Mouse (Mus musculus) hindbrain, embryonic 12.5 days (tissue): ENCODE measurements around the gene Acer3. TPM values are rescaled to one million over a fixed set of nuclear protein-coding genes. Genes with fewer than 3 reads are reported as not detected.
A peak's percentile ranks its signal among the peaks of the same experiment; 100 is the strongest.
"Not testable (repeated sequence)": the region's sequence is repeated elsewhere in the genome, so short reads cannot be mapped to it uniquely, and the experiment has no call there.

Experiments used
- ATAC-seq: fragments of 200-750 bp; cut with Nextera tagmentation; 2 replicates; pipeline ENCODE4 v1.8.0; 2017; ENCODE audit warnings: moderate TSS enrichment; ENCODE audit not compliant: low FRiP score
- H3K27ac ChIP-seq: fragments of 300-500 bp; sonication (generic); 2 replicates; pipeline ENCODE4 v1.5.1; 2016; ENCODE audit warnings: mild to moderate bottlenecking
- H3K27me3 ChIP-seq: fragments of 300-500 bp; sonication (generic); 2 replicates; pipeline ENCODE4 v1.6.1; 2016; ENCODE audit warnings: mild to moderate bottlenecking
- H3K36me3 ChIP-seq: fragments of 300-500 bp; sonication (generic); 2 replicates; pipeline ENCODE4 v1.6.1; 2016; ENCODE audit warnings: mild to moderate bottlenecking
- H3K4me1 ChIP-seq: fragments of 300-500 bp; sonication (generic); 2 replicates; pipeline ENCODE4 v1.6.1; 2016
- H3K4me2 ChIP-seq: fragments of 300-500 bp; sonication (generic); replicated peaks from 2 replicates; pipeline ENCODE4 v1.6.1; 2016; ENCODE audit warnings: mild to moderate bottlenecking
- H3K4me3 ChIP-seq: fragments of 300-500 bp; sonication (generic); 2 replicates; pipeline ENCODE4 v1.5.1; 2016; ENCODE audit warnings: mild to moderate bottlenecking
- H3K9ac ChIP-seq: fragments of 300-500 bp; sonication (generic); 2 replicates; pipeline ENCODE4 v1.6.1; 2016; ENCODE audit warnings: mild to moderate bottlenecking, moderate library complexity
- H3K9me3 ChIP-seq: fragments of 300-500 bp; sonication (generic); replicated peaks from 2 replicates; pipeline ENCODE4 v1.6.1; 2016; ENCODE audit warnings: mild to moderate bottlenecking
- WGBS: fragments of 180-500 bp; shearing (Covaris S2); methylation state at CpG from one replicate; pipeline ENCODE4 v1.1.7; 2016; 5-methylcytosine and 5-hydroxymethylcytosine counted together
- polyA plus RNA-seq: library from polyadenylated mRNA; unstranded; fragments of >200 nt; fragmentation: Nextera tagmentation; extraction: Ambion mirVana; gene quantifications from 2 replicates; pipeline ENCODE4 v1.2.1, GENCODE M21; 2016

Gene Acer3
- polyA plus RNA-seq, 1 experiment from 2014 or later = 15.8 TPM

GRCm38 (mm10) chr7:98187332-98187731 lies 133.7 kb downstream of the Acer3 start:
- ATAC-seq, H3K9ac ChIP-seq, H3K9me3 ChIP-seq, H3K36me3 ChIP-seq, H3K4me2 ChIP-seq, H3K4me3 ChIP-seq: not testable (repeated sequence)
- H3K27me3 ChIP-seq = peaks cover 29% of the 10 kb centered on the region
- 61% methylated on average over 3 of the region's 3 CpGs for WGBS
- H3K4me1 ChIP-seq = peaks cover 21% of the 10 kb centered on the region
- H3K27ac ChIP-seq = peak overlapping the region; percentile 62

GRCm38 (mm10) chr7:98186637-98187036 lies 134.4 kb downstream of the Acer3 start:
- no peak overlapping the region for H3K9ac ChIP-seq
- H3K4me2 ChIP-seq = no peak overlapping the region
- no peak overlapping the region for H3K27ac ChIP-seq
- peaks cover 21% of the 10 kb centered on the region for H3K4me1 ChIP-seq
- H3K36me3 ChIP-seq = no peaks in the 10 kb centered on the region
- H3K27me3 ChIP-seq = peaks cover 22% of the 10 kb centered on the region
- WGBS = 32% methylated on average over 8 of the region's 8 CpGs
- no peak overlapping the region for H3K4me3 ChIP-seq
- peak; percentile 89 for ATAC-seq
- no peaks in the 10 kb centered on the region for H3K9me3 ChIP-seq

GRCm38 (mm10) chr7:98185326-98185725 lies 135.7 kb downstream of the Acer3 start:
- no peak overlapping the region for H3K4me2 ChIP-seq
- no peaks in the 10 kb centered on the region for H3K36me3 ChIP-seq
- H3K4me1 ChIP-seq = peaks cover 21% of the 10 kb centered on the region
- WGBS = 71% methylated on average over 6 of the region's 6 CpGs
- no peak overlapping the region for H3K4me3 ChIP-seq
- H3K9ac ChIP-seq = no peak overlapping the region
- H3K27me3 ChIP-seq = peaks cover 22% of the 10 kb centered on the region
- H3K9me3 ChIP-seq = no peaks in the 10 kb centered on the region
- no peak for ATAC-seq
- H3K27ac ChIP-seq = peak overlapping the region; percentile 68

GRCm38 (mm10) chr7:98178560-98179231 lies 142.3 kb downstream of the Acer3 start:
- H3K9me3 ChIP-seq = no peaks in the 10 kb centered on the region
- 87% methylated on average over 5 of the region's 5 CpGs for WGBS
- H3K4me2 ChIP-seq = peak overlapping the region; percentile 77
- peak overlapping the region; percentile 77 for H3K4me3 ChIP-seq
- peaks cover 37% of the 10 kb centered on the region for H3K27me3 ChIP-seq
- 0 out of 2 replicates have a peak, but pooled peaks have one; percentile 21 for ATAC-seq
- H3K36me3 ChIP-seq = no peaks in the 10 kb centered on the region
- peaks cover 21% of the 10 kb centered on the region for H3K4me1 ChIP-seq
- H3K27ac ChIP-seq = no peak overlapping the region
- peak overlapping the region; percentile 69; the same call in 1 of the 2 replicates for H3K9ac ChIP-seq

GRCm38 (mm10) chr7:98177929-98178559 lies 143.0 kb downstream of the Acer3 start, which contains the start of gene Capn5:
TSS of gene Capn5 (minus strand) at chr7:98178274.
- H3K9ac ChIP-seq = peak within 1 kb of the TSS; percentile 69
- H3K4me3 ChIP-seq = peak within 1 kb of the TSS; percentile 77
- H3K4me2 ChIP-seq = peak within 1 kb of the TSS; percentile 77
- H3K27ac ChIP-seq = no peak within 1 kb of the TSS
- peak; percentile 85 for ATAC-seq
- peaks cover 24% of the 10 kb centered on the region for H3K4me1 ChIP-seq
- H3K9me3 ChIP-seq = no peaks in the 10 kb centered on the region
- 1% methylated on average over 43 of the region's 44 CpGs for WGBS
- no peaks in the 10 kb centered on the region for H3K36me3 ChIP-seq
- peaks cover 37% of the 10 kb centered on the region for H3K27me3 ChIP-seq

GRCm38 (mm10) chr7:98177566-98177928 lies 143.5 kb downstream of the Acer3 start:
- Histone ChIP-seq H3K9me3 (no peaks in the 10 kb centered on the region), H3K27me3 (peaks cover 37% of the 10 kb centered on the region), H3K9ac (peak overlapping the region; percentile 69), H3K27ac (no peak overlapping the region), H3K4me2 (peak overlapping the region; percentile 77), H3K4me1 (peaks cover 24% of the 10 kb centered on the region), H3K36me3 (no peaks in the 10 kb centered on the region), H3K4me3 (peak overlapping the region; percentile 77)
- WGBS = 9% methylated on average over 9 of the region's 9 CpGs
- no peak; the same call in 1 of the 2 replicates for ATAC-seq

GRCm38 (mm10) chr7:98177071-98177485 lies 143.9 kb downstream of the Acer3 start:
- H3K9ac ChIP-seq = peak overlapping the region; percentile 69
- no peak for ATAC-seq
- peaks cover 37% of the 10 kb centered on the region for H3K27me3 ChIP-seq

GRCm38 (mm10) chr7:98176322-98177070 lies 144.5 kb downstream of the Acer3 start:
- Histone ChIP-seq H3K27ac (no peak overlapping the region), H3K4me3 (peak overlapping the region; percentile 77; the same call in 1 of the 2 replicates), H3K9ac (no peak overlapping the region; the same call in 1 of the 2 replicates), H3K36me3 (no peaks in the 10 kb centered on the region), H3K27me3 (peaks cover 37% of the 10 kb centered on the region), H3K9me3 (no peaks in the 10 kb centered on the region), H3K4me1 (peaks cover 24% of the 10 kb centered on the region), H3K4me2 (peak overlapping the region; percentile 77)
- ATAC-seq = no peak
- whole genome bisulfite sequencing = 67% methylated on average over 8 of the region's 8 CpGs

More at GRCm38 (mm10) chr7:98177071-98177485, 143.9 kb downstream of the Acer3 start:
- H3K4me2 ChIP-seq = peak overlapping the region; percentile 77
- 53% methylated on average over 2 of the region's 2 CpGs for WGBS
- H3K27ac ChIP-seq = no peak overlapping the region
- H3K4me3 ChIP-seq = peak overlapping the region; percentile 77
- H3K36me3 ChIP-seq = no peaks in the 10 kb centered on the region
- peaks cover 24% of the 10 kb centered on the region for H3K4me1 ChIP-seq
- H3K9me3 ChIP-seq = no peaks in the 10 kb centered on the region

- no peak overlapping the region for H3K9ac ChIP-seq
- H3K4me1 ChIP-seq = peaks cover 31% of the 10 kb centered on the region
- H3K27me3 ChIP-seq = peaks cover 31% of the 10 kb centered on the region
- H3K4me3 ChIP-seq = no peak overlapping the region
- no peak for ATAC-seq
- WGBS = 78% methylated on average over 4 of the region's 4 CpGs
- H3K36me3 ChIP-seq = no peaks in the 10 kb centered on the region
- H3K9me3 ChIP-seq = no peaks in the 10 kb centered on the region
- 0 out of 2 replicates have a peak overlapping the region, but pooled peaks have one; percentile 6 for H3K4me2 ChIP-seq
- no peak overlapping the region for H3K27ac ChIP-seq
These were observed 145.9 kb downstream of the Acer3 start for GRCm38 (mm10) chr7:98174883-98175755.

GRCm38 (mm10) chr7:98173408-98173807 lies 147.6 kb downstream of the Acer3 start:
- H3K4me1 ChIP-seq = peaks cover 31% of the 10 kb centered on the region
- no peaks in the 10 kb centered on the region for H3K36me3 ChIP-seq
- no peak overlapping the region for H3K4me3 ChIP-seq
- no peak for ATAC-seq
- 38% methylated on average over 4 of the region's 4 CpGs for WGBS
- no peak overlapping the region for H3K27ac ChIP-seq
- peaks cover 15% of the 10 kb centered on the region for H3K27me3 ChIP-seq
- no peaks in the 10 kb centered on the region for H3K9me3 ChIP-seq
- H3K4me2 ChIP-seq = no peak overlapping the region
- no peak overlapping the region for H3K9ac ChIP-seq

GRCm38 (mm10) chr7:98172661-98173060 lies 148.3 kb downstream of the Acer3 start:
- H3K27me3 ChIP-seq = peaks cover 15% of the 10 kb centered on the region
- no peak overlapping the region for H3K9ac ChIP-seq

More at GRCm38 (mm10) chr7:98172661-98173060, 148.3 kb downstream of the Acer3 start:
- H3K9me3 ChIP-seq = no peaks in the 10 kb centered on the region
- 87% methylated on average over 8 of the region's 8 CpGs for WGBS
- no peak overlapping the region for H3K4me2 ChIP-seq
- no peaks in the 10 kb centered on the region for H3K36me3 ChIP-seq
- peaks cover 30% of the 10 kb centered on the region for H3K4me1 ChIP-seq
- ATAC-seq = no peak
- no peak overlapping the region for H3K4me3 ChIP-seq
- no peak overlapping the region for H3K27ac ChIP-seq
